Mouse (Mus musculus) gastrocnemius, adult 18-20 months (tissue): ENCODE measurements at regions not wholly inside any gene's neighbourhood (a gene's known extent, or its start where the extent isn't known, plus 50 kb on each side); places are given as distances from the start of the nearest gene placed in this dataset.

ENCODE experiments used
- DNase-seq: peaks from one replicate; pipeline ENCODE4 v3.0.0; 2021; ENCODE audit warnings: low spot score

GRCm38 (mm10) chr5:41476001-41476400 lies 232.0 kb downstream of the Rab28 start:
- no peak for DNase-seq

GRCm38 (mm10) chr5:41445512-41446005 lies 262.4 kb downstream of the Rab28 start:
- no peak for DNase-seq

- DNase-seq: no peak
Measured at GRCm38 (mm10) chr5:41441081-41441480, 266.9 kb downstream of the Rab28 start.

GRCm38 (mm10) chr5:41419121-41419874 lies 288.7 kb downstream of the Rab28 start:
- DNase-seq: peak; percentile 41

- DNase-seq: no peak
Measured at GRCm38 (mm10) chr5:41409070-41409668, 298.8 kb downstream of the Rab28 start.

GRCm38 (mm10) chr5:41392802-41393234 lies 315.1 kb downstream of the Rab28 start:
- DNase-seq: no peak

GRCm38 (mm10) chr5:41392137-41392554 lies 315.8 kb downstream of the Rab28 start:
- no peak for DNase-seq

- DNase-seq: no peak
Measured at GRCm38 (mm10) chr5:41373409-41373808, 334.5 kb downstream of the Rab28 start.

GRCm38 (mm10) chr5:41371461-41371860 lies 336.5 kb downstream of the Rab28 start:
- DNase-seq: no peak

GRCm38 (mm10) chr5:41370356-41370755 lies 337.6 kb downstream of the Rab28 start:
- no peak for DNase-seq

GRCm38 (mm10) chr5:41369907-41370306 lies 338.1 kb downstream of the Rab28 start:
- DNase-seq: no peak

GRCm38 (mm10) chr5:41365883-41366282 lies 342.1 kb downstream of the Rab28 start:
- DNase-seq: no peak

- peak; percentile 39 for DNase-seq
Measured at GRCm38 (mm10) chr5:41348410-41348821, 359.5 kb downstream of the Rab28 start.

GRCm38 (mm10) chr5:41347416-41347815 lies 360.5 kb downstream of the Rab28 start:
- no peak for DNase-seq

GRCm38 (mm10) chr5:41340581-41340980 lies 367.4 kb downstream of the Rab28 start:
- no peak for DNase-seq

- no peak for DNase-seq
Measured at GRCm38 (mm10) chr5:41296440-41296839, 411.5 kb downstream of the Rab28 start.

GRCm38 (mm10) chr5:41266731-41267130 lies 441.2 kb downstream of the Rab28 start:
- DNase-seq: no peak

- DNase-seq: no peak
Measured at GRCm38 (mm10) chr5:41266317-41266716, 441.6 kb downstream of the Rab28 start.

GRCm38 (mm10) chr5:41261654-41262237 lies 446.2 kb downstream of the Rab28 start:
- DNase-seq: no peak
